In genomic region chr12:49400853-49401118, GRCm38 (mm10) we compare ENCODE assay signal across 9 mouse cellular contexts. TPM values are rescaled to one million over a fixed set of nuclear protein-coding genes. Genes with fewer than 3 reads are reported as not detected.
A peak's percentile ranks its signal among the peaks of the same experiment; 100 is the strongest.
DNase-seq lines count a peak whose midpoint lies in the region; ATAC-seq and TF ChIP-seq lines count a peak whose summit lies in the region.
"Had no signal": no experiment of that assay in that cellular context is flagged by ENCODE, and none has a peak within 500 bp of the region (broad histone marks: within the 10 kb centered on the region; RNA-seq: fewer than 3 reads in every experiment).

No protein-coding gene starts in this region.

- TF ChIP-seq CTCF in cortical plate, adult 2 months (IDR thresholded peaks at IDR 0.05; ENCODE audit: extremely low read depth, insufficient read depth, low read length), result no peak

- no peaks in the 10 kb centered on the region for H3K36me3 ChIP-seq in heart, embryonic 15.5 days
- no peaks in the 10 kb centered on the region for H3K36me3 ChIP-seq in hindbrain, embryonic 14.5 days (replicated peaks; ENCODE audit: control insufficient read depth, insufficient read depth)
- no peaks in the 10 kb centered on the region for H3K36me3 ChIP-seq in midbrain, embryonic 14.5 days (ENCODE audit: control insufficient read depth, insufficient read depth, low read length)

- under 1% methylated on average over 8 of the region's 8 CpGs for WGBS in heart, embryonic 15.5 days
- 2% methylated on average over 8 of the region's 8 CpGs for WGBS in hindbrain, embryonic 14.5 days
- under 1% methylated on average over 8 of the region's 8 CpGs for WGBS in midbrain, embryonic 14.5 days

- H3K9ac ChIP-seq in heart, embryonic 15.5 days, result no peak overlapping the region
- no peak overlapping the region for H3K9ac ChIP-seq in hindbrain, embryonic 14.5 days
- H3K9ac ChIP-seq in midbrain, embryonic 14.5 days (replicated peaks; ENCODE audit: low read length), result no peak overlapping the region

- no peak overlapping the region for H3K27ac ChIP-seq in heart, embryonic 15.5 days
- peak overlapping the region; percentile 99 for H3K27ac ChIP-seq in cortical plate, adult 2 months (ENCODE audit: insufficient read depth, low read length)
- H3K27ac ChIP-seq in hindbrain, embryonic 14.5 days, result no peak overlapping the region
- no peak overlapping the region for H3K27ac ChIP-seq in midbrain, embryonic 14.5 days (replicated peaks; ENCODE audit: low read depth, low read length)

- peak overlapping the region; percentile 50 for H3K4me3 ChIP-seq in heart, embryonic 15.5 days
- H3K4me3 ChIP-seq in cortical plate, adult 2 months (ENCODE audit: insufficient read depth, low read length), result peak overlapping the region; percentile 16
- 0 out of 2 replicates have a peak overlapping the region, but pooled peaks have one; percentile 27 for H3K4me3 ChIP-seq in hindbrain, embryonic 14.5 days (replicated peaks; ENCODE audit: low read length)
- peak overlapping the region; percentile 36; the same call in 1 of the 2 replicates for H3K4me3 ChIP-seq in midbrain, embryonic 14.5 days (replicated peaks; ENCODE audit: low read depth, low read length)

- peak; percentile 71; the same call in 1 of the 2 replicates for TF ChIP-seq POLR2A in cortical plate, adult 2 months (IDR thresholded peaks at IDR 0.05; ENCODE audit: extremely low read depth, insufficient read depth, low read length)

- no peak for DNase-seq in heart, adult 9 months (ENCODE audit: low spot score in 2 of 2)
- no peak for DNase-seq in hindbrain, embryonic 14.5 days (ENCODE audit: low spot score)
- DNase-seq in midbrain, embryonic 14.5 days, result no peak
- no peak for DNase-seq in right cerebral cortex, postnatal 25 days
- no peak for DNase-seq in ovary, postnatal 10 days (ENCODE audit: low spot score)

- peaks cover 11% of the 10 kb centered on the region for H3K4me1 ChIP-seq in heart, embryonic 15.5 days (replicated peaks)
- H3K4me1 ChIP-seq in cortical plate, adult 2 months (ENCODE audit: control insufficient read depth, insufficient read depth, low read length), result peaks cover 4% of the 10 kb centered on the region; the same call in 1 of the 2 replicates
- no peaks in the 10 kb centered on the region for H3K4me1 ChIP-seq in hindbrain, embryonic 14.5 days (replicated peaks; ENCODE audit: control insufficient read depth, insufficient read depth, low read length)
- H3K4me1 ChIP-seq in midbrain, embryonic 14.5 days (ENCODE audit: control insufficient read depth, insufficient read depth, low read length), result peaks cover 7% of the 10 kb centered on the region; the same call in 1 of the 2 replicates

- no peak for ATAC-seq in heart, embryonic 15.5 days (replicated peaks; ENCODE audit: insufficient number of reproducible peaks, insufficient read depth, low FRiP score, low read depth)
- peak; percentile 55; the same call in 1 of the 2 replicates for ATAC-seq in hindbrain, embryonic 14.5 days (ENCODE audit: low FRiP score)
- no peak; the same call in 1 of the 2 replicates for ATAC-seq in midbrain, embryonic 14.5 days (ENCODE audit: low FRiP score, low TSS enrichment)
- ATAC-seq in activated CD4-positive, CD25-positive, alpha-beta regulatory T cell, adult 4 months, result no peak
- ATAC-seq: CD4-positive, CD25-positive, alpha-beta regulatory T cell, adult 4 months had no signal

- peak overlapping the region; percentile 85 for H3K4me2 ChIP-seq in heart, embryonic 15.5 days
- H3K4me2 ChIP-seq in hindbrain, embryonic 14.5 days (replicated peaks), result peak overlapping the region; percentile 53
- peak overlapping the region; percentile 70 for H3K4me2 ChIP-seq in midbrain, embryonic 14.5 days (ENCODE audit: low read length)

- peaks cover 74% of the 10 kb centered on the region for H3K27me3 ChIP-seq in heart, embryonic 15.5 days
- H3K27me3 ChIP-seq in hindbrain, embryonic 14.5 days (ENCODE audit: control insufficient read depth, insufficient read depth, low read length), result peaks cover 86% of the 10 kb centered on the region
- peaks cover 77% of the 10 kb centered on the region for H3K27me3 ChIP-seq in midbrain, embryonic 14.5 days (ENCODE audit: control insufficient read depth, insufficient read depth, low read length)

- H3K9me3 ChIP-seq in heart, embryonic 15.5 days (replicated peaks), result no peaks in the 10 kb centered on the region
- no peaks in the 10 kb centered on the region for H3K9me3 ChIP-seq in hindbrain, embryonic 14.5 days (ENCODE audit: control insufficient read depth, low read length)
- H3K9me3 ChIP-seq in midbrain, embryonic 14.5 days (ENCODE audit: control insufficient read depth, low read length), result no peaks in the 10 kb centered on the region

RNA-seq across cellular contexts. Expression of gene Gm43517, which starts 15.8 kb away (rescaled TPM):
- not detected in 2 replicates for polyA plus RNA-seq in heart, embryonic 15.5 days (2015; fragmentation: Nextera tagmentation; extraction: Ambion mirVana)
- 2.1 and 2.3 TPM in 2 replicates for polyA plus RNA-seq in cortical plate, adult 2 months (2012; rRNA removed)
- polyA plus RNA-seq in hindbrain, embryonic 14.5 days (2014; fragmentation: Nextera tagmentation; extraction: Ambion mirVana), result not detected in 2 replicates
- polyA plus RNA-seq in midbrain, embryonic 14.5 days (2014; fragmentation: Nextera tagmentation; extraction: Ambion mirVana), result not detected in 2 replicates
- not detected for polyA plus RNA-seq in activated CD4-positive, CD25-positive, alpha-beta regulatory T cell, adult 4 months (2017; shearing (Covaris generic))
- polyA plus RNA-seq: CD4-positive, CD25-positive, alpha-beta regulatory T cell, adult 4 months had no signal

RNA-seq across cellular contexts. Expression of gene Foxg1, which starts 18.3 kb away (rescaled TPM):
- polyA plus RNA-seq in heart, embryonic 15.5 days (2015; fragmentation: Nextera tagmentation; extraction: Ambion mirVana), result 0.51 TPM in 1 of 2 replicates, not detected in the other
- 61.2 and 63.1 TPM in 2 replicates for polyA plus RNA-seq in cortical plate, adult 2 months (2012; rRNA removed)
- polyA plus RNA-seq in hindbrain, embryonic 14.5 days (2014; fragmentation: Nextera tagmentation; extraction: Ambion mirVana), result not detected in 2 replicates
- 0.16 and 0.28 TPM in 2 replicates for polyA plus RNA-seq in midbrain, embryonic 14.5 days (2014; fragmentation: Nextera tagmentation; extraction: Ambion mirVana)
- polyA plus RNA-seq in activated CD4-positive, CD25-positive, alpha-beta regulatory T cell, adult 4 months (2017; shearing (Covaris generic)), result not detected
- polyA plus RNA-seq: CD4-positive, CD25-positive, alpha-beta regulatory T cell, adult 4 months had no signal

Comparison
In these comparisons a context has a peak if more than half of its experiments do, and no peak if none do; other contexts are left out.
1. RNA of gene Foxg1, which starts 18.3 kb away (polyA plus RNA-seq): 61.2 to 63.1 TPM in cortical plate, adult 2 months; 0.16 to 0.28 TPM in midbrain, embryonic 14.5 days, 0.51 TPM in heart, embryonic 15.5 days, not detected in hindbrain, embryonic 14.5 days and not detected in activated CD4-positive, CD25-positive, alpha-beta regulatory T cell, adult 4 months; every median in the first group is over 10 times any median in the second.
2. Peak in every context shown above with its lines, with median percentiles within 50 percentile points of each other: H3K4me2 ChIP-seq and H3K4me3 ChIP-seq.